Mouse (Mus musculus) layer of hippocampus, postnatal 36 days (tissue): ENCODE data around the gene Ttbk2. TPM values are rescaled to one million over a fixed set of nuclear protein-coding genes. Genes with fewer than 3 reads are reported as not detected.

ENCODE experiments used
- DNase-seq, 2 experiments: peaks; one replicate each; pipeline ENCODE4 v3.0.0; 2022
- total RNA-seq, 2 experiments: library from RNA; stranded (reverse); gene quantifications; 2 replicates each; pipeline ENCODE4 v1.2.3; 2021

The Ttbk2 gene
- total RNA-seq = 10 to 100 TPM; 69.6 to 72.2 TPM

DNA sequence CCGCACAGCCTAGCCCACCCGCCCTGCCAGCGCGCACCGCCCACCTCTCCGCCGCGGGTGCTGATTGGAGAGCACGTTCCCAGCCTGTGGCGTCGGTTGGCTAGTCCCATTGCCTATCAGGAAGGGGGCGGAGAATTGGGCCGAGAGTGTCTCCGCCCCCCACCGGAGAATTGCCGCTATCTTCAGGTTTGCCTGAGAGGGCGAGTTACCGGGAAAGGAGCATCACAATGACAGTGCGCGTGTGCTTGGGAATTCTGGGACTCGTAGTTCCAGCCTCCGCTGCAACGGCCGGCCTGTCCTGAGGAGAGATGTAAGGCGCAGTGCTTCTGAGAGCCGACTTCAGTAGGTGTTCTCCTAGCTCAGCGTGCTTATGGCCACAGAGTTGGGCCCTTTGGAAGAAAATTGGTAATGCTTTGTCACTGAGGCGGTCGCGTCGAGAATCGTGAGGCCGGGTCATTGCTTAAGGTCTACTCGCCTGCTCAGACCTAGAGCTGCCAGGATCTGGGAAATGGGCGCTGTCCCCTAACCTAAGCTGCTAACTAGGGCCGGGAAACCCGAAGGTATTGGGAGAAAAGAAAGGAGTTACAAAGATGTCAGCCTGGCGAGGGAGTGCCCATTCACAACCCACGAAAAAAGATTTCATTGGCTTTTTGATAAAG lies at the start of gene Ttbk2:
Gene Ttbk2, minus strand, starts transcription at position 181 of the 659 bp plus-strand sequence.
- peak; percentile 98 to 99 for DNase-seq

- no peak for DNase-seq
These were observed 46.0 kb upstream of the Ttbk2 start for GRCm38 (mm10) chr2:120896361-120896760.

DNA sequence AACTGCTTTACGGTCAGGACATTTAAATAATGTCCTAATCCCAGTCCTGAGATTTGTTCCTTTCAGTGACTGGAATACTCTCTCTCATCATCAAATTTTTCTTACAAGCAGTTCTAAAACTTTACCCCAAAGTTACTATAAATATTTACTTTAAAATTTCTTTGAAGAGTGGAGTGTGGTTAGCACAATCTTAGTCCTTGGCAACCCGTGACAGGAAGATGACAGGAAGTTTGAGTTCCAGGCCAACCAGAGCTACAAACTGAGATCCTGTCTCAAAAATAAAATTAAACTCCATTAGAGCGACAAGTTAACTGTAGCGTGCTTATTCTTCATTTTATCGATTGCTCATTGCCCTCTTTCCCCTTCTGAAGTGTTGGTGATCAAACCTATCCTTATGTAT lies 37.2 kb upstream of the Ttbk2 start:
- no peak for DNase-seq

- no peak for DNase-seq
These were observed 22.8 kb upstream of the Ttbk2 start for GRCm38 (mm10) chr2:120873192-120873591.

DNA sequence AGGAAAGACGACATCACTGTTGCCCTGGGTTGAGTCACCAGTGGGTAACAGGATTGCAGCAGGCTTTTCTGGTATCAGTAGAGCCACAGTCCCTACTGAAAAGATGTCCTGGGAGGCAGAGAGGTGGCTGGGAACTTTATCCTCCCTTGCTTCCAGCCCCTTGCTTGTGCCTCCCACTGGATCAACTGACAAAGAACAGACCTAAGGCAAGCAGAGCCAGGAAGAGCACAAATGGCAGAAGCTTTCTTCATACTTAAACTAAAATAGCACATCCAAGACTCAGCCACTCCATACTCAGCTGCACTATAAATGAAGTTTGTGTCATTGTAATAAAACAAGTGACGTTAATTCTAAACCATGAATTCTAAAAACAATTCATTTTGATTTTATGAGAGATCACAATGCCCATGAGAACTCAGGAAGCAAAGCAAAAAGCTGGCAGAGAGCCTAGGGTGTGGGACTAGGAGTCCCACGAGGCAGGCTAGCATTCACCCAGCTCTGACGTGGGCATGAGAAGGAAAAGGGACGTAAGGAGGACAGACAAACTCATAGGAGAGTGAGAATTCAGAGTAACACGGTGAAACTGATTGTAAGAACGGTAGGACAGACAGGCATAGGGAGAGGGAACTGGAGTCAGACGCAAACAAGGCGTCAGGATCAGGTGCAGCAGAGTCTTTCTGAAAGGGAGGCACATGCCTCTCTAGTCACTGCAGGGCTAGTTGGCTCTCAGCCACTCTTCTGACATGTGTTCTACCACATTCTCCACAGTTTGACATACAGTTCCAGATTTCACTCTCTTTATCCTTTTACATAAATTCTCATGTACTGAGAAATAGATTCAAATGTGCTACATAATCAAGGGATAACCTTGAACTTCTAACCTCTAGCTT lies 21.3 kb upstream of the Ttbk2 start:
- peak; percentile 11 to 14 for DNase-seq

DNA sequence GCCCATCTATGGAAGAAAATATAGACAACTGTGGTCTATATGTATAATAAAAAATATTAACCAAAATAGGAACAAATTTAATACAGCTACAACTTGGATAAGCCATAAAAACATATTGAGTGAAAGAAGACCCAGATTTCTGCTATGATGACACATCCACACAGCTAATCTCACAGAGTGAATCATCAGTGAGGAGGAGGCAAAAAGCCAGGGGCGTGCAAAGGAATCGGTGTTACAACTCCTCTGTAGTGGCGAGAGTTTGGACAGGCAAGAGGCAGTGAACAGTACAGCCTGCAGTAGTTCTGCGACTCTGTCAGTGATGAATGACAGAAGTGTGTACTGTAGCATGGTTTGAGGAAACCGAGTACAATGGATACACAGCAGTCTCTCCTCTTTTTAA lies 16.9 kb upstream of the Ttbk2 start:
- peak; percentile 23 to 27 for DNase-seq

DNA sequence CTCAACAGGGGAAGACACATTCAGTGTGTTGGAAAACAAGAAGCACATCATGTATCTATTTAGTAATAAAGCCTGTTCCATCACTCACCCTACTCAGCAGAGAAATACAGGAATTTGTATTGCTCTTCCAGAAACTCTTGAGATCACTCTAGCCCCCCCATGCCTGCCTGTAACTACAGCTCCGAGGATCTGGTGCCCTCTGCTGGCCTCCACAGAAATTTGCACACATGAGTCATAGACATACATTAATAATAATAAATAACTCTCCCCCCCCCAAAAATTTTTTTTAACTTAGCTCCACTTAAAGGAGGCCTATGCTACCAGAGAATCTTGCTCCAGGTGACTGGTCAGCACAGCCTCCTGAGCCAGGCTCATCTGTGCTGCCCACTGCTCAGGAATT lies 16.2 kb upstream of the Ttbk2 start:
- peak in 1 of 2 experiments; percentile 16 for DNase-seq

DNA sequence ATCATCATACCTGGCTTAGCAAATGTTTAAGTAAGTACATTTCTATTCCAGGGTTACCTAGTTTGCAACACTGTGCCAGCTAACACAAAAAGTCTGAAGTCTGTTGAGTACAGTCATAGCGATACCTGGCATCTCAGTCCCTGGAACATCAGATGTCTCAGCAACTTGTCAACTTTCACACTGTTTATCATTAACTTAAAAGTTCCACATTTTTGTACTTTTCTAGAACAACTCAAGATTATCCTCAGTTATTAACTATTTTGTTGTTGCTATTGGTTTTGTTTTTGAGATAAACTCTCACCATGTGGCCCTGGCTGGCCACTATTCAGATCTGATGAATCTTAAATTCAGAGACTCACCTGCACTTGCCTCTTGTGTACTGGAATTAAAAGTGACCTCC lies 13.0 kb upstream of the Ttbk2 start:
- DNase-seq = no peak

DNA sequence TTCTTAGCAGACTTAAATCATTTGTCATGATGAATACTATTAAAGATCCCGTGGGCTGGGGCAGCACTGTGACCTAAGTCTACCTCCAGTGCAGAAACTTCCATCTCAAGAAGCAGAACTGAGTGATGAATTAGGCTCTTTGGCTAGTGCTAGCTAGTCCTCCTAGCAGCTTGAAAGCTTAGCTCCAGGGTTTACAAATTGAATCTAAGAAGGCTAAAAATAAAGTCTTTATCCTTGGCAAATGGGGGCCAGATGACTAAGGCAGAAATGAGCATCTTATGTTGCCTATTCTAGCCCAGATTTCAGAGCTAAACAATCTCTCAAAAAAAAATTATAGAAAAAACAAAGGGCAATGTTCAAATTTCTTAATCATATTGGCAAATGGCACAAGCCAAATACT lies 10.3 kb upstream of the Ttbk2 start:
- DNase-seq = no peak

DNA sequence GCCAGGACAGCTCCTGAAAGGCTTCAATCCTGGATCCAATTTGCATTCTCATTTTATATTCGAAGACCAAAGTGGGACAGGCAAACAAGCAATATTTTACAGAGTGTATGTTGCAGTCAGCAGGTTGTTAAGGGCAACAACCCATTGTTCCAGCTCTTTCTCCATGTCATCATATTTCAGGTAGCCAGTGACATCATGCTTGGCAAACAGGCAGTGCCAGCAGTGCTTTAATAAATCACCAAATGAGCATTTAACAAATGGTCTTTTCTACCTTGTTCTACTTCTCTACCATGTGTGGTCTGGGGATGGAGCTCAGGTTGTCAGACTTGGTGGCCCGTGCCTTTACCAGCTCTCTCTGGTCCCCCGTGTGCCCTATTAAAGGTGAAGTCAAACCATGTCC lies 7.7 kb upstream of the Ttbk2 start:
- DNase-seq = no peak

DNA sequence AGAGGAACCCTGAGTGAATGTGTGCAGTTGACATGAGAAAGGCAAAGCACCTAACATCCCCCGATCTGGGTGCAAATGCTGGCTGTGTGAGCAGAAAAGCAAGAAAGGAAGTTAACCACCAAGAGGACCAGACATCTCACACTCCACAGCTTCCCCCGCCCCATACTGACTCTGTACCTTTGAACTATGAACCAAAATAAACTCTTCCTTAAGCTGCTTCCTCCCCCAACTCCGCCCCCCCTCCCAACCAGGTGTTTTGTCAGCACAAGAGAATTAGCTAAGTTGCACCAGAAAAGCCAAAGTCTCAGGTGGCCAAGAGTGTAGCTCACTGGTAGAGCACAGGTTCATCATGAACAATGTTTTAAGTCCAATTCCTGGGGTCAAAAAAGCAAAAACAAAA lies 2.7 kb upstream of the Ttbk2 start:
- no peak for DNase-seq

DNA sequence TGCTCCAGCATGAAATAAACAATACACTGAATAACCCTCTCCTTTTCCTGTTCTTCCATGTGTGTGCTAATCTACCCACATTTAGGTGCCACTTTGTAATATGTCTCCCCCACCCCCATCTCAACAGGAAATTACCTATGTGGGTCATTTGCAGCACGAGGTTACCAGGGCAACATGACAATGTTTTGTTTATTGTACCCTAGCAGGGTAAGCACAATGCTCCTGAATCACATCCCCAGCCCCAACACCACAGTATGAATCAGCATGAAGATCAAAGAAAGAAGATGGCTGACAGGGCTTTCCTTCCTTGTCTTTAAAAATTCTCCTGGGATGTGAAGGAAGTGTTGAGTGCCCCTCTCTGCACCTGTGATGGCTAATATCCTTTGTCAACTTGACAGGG lies 2.2 kb upstream of the Ttbk2 start:
- no peak for DNase-seq

DNA sequence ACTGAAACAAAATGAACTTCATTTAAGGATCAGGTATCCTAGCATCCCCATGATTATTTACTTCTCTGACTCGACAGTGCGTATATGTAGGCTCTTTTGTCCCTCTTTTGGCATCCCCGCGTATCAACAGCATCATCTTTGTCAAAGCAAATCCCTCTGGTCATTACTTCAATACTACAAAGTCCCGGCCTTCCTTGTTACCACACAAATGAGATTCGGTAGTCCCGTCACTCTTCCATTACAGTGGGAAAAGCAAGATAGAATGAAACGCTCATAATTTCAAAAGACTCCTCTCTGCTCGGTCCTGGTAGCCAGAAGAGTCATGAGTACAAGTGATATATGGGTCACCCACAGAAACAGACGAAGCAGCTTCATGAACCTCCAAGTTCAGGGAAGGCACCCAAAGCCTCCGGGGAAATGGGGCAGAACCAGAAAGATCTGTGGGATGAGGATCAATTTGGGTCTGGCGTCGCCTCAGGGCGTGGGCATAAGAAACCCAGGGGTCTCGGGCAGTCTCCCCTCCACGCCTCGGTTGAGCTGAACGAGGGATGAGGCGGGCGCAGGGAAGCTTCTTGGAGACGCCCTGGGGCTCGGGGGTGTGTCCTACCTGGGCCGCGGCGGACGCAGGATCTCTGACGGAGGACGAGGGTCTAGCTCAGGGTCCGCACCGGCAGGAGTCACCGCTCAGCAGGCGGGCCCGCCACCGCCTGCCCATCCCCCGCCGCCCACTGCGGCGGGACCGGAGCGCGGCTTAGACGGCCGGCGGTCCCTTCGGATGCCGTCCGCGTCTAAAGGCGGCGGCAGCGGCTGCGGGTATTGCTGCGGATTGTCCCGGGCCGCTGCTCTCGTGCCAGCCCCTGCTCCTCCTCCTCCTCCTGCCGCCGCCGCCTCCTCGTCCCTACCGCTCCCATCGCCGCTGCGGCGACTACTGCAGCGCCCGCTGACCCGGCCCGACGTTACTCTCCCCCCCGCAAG lies 668 bp downstream of the Ttbk2 start, which contains the start of gene Cdan1:
Gene Cdan1, minus strand, starts transcription at position 680 of the 975 bp plus-strand sequence.
- DNase-seq = peak; percentile 27 to 44

DNA sequence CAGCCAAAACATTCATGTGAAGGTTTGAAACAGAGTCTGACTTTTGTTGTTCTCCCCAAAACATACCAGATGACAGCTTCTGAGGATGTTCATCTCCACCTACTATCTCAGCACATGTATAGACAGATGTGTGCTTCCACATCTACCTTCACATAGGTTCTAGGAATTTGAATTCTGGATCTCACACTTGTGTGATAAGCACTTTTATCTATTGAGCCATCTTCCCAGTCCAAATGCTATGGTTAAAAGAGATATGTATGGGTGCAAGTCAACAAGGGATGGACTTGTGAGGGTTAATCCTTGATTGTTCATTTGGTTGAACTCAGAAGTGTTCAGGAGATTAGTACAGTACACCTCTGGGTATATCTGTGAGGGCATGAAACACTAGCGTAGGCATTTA lies 5.1 kb downstream of the Ttbk2 start:
- no peak for DNase-seq

DNA sequence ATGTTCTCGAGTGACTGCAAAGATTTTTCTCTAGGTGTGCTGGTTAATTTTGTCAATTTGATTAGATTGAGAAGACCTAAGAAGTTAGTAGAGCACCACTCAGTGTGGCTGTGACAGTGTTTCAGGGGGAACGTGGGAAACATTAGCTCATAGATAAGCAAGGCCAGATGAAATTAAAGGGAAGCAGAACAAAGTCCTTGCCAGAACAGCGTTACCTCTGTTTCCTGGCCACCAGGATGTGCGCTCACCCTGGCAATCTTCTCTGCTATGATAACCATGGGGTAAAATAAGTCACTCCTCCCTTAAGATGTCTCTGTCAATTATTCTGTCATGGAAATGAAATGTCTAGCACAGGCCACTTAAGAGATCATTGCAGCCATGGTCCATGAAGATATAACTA lies 6.4 kb downstream of the Ttbk2 start:
- DNase-seq = no peak

- no peak for DNase-seq
These were observed 9.2 kb downstream of the Ttbk2 start for GRCm38 (mm10) chr2:120841211-120841610.

DNA sequence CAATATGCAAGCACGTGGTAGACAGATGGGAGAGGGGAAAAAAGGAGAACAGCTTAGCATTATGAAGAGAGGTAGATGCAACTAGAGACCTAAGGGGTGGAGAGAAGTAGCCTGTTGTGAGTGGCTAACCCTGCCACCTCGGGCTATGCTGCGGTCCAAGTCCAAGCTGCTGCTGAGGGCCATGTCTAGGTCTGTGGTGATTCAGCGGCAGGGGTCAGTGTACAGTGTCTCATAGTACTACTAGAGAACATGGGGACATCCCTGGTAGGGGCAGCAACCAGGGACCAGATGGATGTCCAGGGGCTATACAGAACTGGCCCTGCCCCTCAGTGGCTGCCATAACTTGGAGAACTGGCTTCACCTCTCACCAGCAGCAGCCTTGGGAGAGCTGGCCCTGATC lies 15.2 kb downstream of the Ttbk2 start:
- DNase-seq = no peak

GRCm38 (mm10) chr2:120826936-120827638 lies 23.3 kb downstream of the Ttbk2 start:
- no peak for DNase-seq

GRCm38 (mm10) chr2:120770265-120770935 lies 80.0 kb downstream of the Ttbk2 start:
- DNase-seq = no peak

DNA sequence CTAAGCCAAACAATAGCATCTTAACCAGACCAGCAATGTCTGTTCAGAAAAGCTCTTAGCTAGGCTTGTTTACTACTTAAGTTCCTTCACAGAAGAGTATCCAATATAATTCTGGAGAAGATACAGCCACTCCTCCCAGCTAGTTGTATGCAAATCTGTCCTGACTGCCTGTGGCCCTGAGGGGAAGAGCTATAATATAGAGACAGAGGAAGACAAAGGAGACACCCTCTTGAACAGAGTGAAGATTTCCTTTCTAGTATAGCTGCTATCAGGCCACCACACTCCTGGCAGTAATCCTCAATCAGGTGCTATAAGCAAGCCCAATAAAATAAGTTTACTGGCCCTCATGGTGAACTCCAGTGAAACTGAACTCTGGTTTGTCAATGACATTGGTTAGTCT lies 88.5 kb downstream of the Ttbk2 start:
- no peak for DNase-seq

DNA sequence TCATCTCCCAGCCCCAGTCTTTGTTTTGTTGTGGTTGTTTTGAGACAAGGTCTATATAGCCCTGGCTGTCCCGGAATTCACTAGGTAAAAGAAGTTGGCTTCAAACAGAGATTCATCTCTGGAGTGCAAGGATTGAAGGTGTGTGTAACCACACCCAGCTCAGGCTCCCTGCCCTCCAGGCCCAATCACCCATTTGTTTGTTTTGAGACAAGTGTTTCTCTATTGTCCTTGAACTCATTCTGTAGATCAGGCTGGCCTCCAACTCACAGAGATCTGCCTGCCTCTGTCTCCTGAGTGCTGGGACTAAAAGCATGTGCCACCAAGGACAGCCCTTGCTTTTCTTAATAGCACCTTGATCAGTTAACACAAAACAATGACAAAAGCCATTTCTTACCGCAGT lies 102.4 kb downstream of the Ttbk2 start:
- no peak for DNase-seq
